Mouse (Mus musculus): ENCODE data around the gene Pkn1. TPM values are rescaled to one million over a fixed set of nuclear protein-coding genes. Genes with fewer than 3 reads are reported as not detected.

The Pkn1 gene
- total RNA-seq, 2 experiments from 2014 or later = 53.6 TPM

GRCm38 (mm10) chr8:83656043-83656442 lies 42.9 kb downstream of the Pkn1 start:
- DNase-seq (ENCODE audit: low spot score in 2 of 2) = no peak

GRCm38 (mm10) chr8:83654725-83655124 lies 44.3 kb downstream of the Pkn1 start:
- DNase-seq (ENCODE audit: low spot score in 2 of 2) = no peak

- DNase-seq (ENCODE audit: low spot score in 2 of 2) = no peak
These were observed 45.3 kb downstream of the Pkn1 start for GRCm38 (mm10) chr8:83653662-83654017.

GRCm38 (mm10) chr8:83652744-83653661 lies 46.0 kb downstream of the Pkn1 start:
- DNase-seq (ENCODE audit: low spot score in 2 of 2) = no peak

GRCm38 (mm10) chr8:83652030-83652743 lies 46.8 kb downstream of the Pkn1 start, which contains the start of gene Gipc1:
TSS of gene Gipc1 (plus strand) at chr8:83652677.
- DNase-seq (ENCODE audit: low spot score in 2 of 2) = peak; percentile 96 to 98

GRCm38 (mm10) chr8:83649699-83650098 lies 49.3 kb downstream of the Pkn1 start:
- DNase-seq (ENCODE audit: low spot score in 2 of 2) = no peak

GRCm38 (mm10) chr8:83648031-83648430 lies 50.9 kb downstream of the Pkn1 start:
- DNase-seq (ENCODE audit: low spot score in 2 of 2) = no peak

- DNase-seq (ENCODE audit: low spot score in 2 of 2) = no peak
These were observed 51.5 kb downstream of the Pkn1 start for GRCm38 (mm10) chr8:83647511-83647910.

- DNase-seq (ENCODE audit: low spot score in 2 of 2) = no peak
These were observed 59.3 kb downstream of the Pkn1 start for GRCm38 (mm10) chr8:83639649-83640048.

- DNase-seq (ENCODE audit: low spot score in 2 of 2) = no peak
These were observed 60.1 kb downstream of the Pkn1 start for GRCm38 (mm10) chr8:83638856-83639255.

- DNase-seq (ENCODE audit: low spot score in 2 of 2) = no peak
These were observed 66.8 kb downstream of the Pkn1 start for GRCm38 (mm10) chr8:83632083-83632707.

GRCm38 (mm10) chr8:83625676-83626299 lies 73.2 kb downstream of the Pkn1 start:
- DNase-seq (ENCODE audit: low spot score in 2 of 2) = no peak

- no peak for DNase-seq (ENCODE audit: low spot score in 2 of 2)
These were observed 74.2 kb downstream of the Pkn1 start for GRCm38 (mm10) chr8:83624739-83625138.

GRCm38 (mm10) chr8:83623549-83623948 lies 75.4 kb downstream of the Pkn1 start:
- DNase-seq (ENCODE audit: low spot score in 2 of 2) = no peak

GRCm38 (mm10) chr8:83622389-83622989 lies 76.5 kb downstream of the Pkn1 start:
- peak; percentile 86 to 91 for DNase-seq (ENCODE audit: low spot score in 2 of 2)

- DNase-seq (ENCODE audit: low spot score in 2 of 2) = no peak
These were observed 77.1 kb downstream of the Pkn1 start for GRCm38 (mm10) chr8:83621691-83622388.

GRCm38 (mm10) chr8:83619568-83620285 lies 79.3 kb downstream of the Pkn1 start:
- DNase-seq (ENCODE audit: low spot score in 2 of 2) = no peak

GRCm38 (mm10) chr8:83618566-83618965 lies 80.4 kb downstream of the Pkn1 start:
- no peak for DNase-seq (ENCODE audit: low spot score in 2 of 2)

GRCm38 (mm10) chr8:83617111-83617510 lies 81.9 kb downstream of the Pkn1 start:
- no peak for DNase-seq (ENCODE audit: low spot score in 2 of 2)

GRCm38 (mm10) chr8:83616625-83617024 lies 82.4 kb downstream of the Pkn1 start:
- no peak for DNase-seq (ENCODE audit: low spot score in 2 of 2)

Data from layer of hippocampus, postnatal 14 days (tissue).